Mouse (Mus musculus): ENCODE results near the gene Afdn. TPM values are rescaled to one million over a fixed set of nuclear protein-coding genes. Genes with fewer than 3 reads are reported as not detected.
"Not testable (repeated sequence)": the region's sequence is repeated elsewhere in the genome, so short reads cannot be mapped to it uniquely, and the experiment has no call there.

Gene Afdn
- polyA plus RNA-seq, 1 experiment from 2014 or later: 34.3 TPM

DNA sequence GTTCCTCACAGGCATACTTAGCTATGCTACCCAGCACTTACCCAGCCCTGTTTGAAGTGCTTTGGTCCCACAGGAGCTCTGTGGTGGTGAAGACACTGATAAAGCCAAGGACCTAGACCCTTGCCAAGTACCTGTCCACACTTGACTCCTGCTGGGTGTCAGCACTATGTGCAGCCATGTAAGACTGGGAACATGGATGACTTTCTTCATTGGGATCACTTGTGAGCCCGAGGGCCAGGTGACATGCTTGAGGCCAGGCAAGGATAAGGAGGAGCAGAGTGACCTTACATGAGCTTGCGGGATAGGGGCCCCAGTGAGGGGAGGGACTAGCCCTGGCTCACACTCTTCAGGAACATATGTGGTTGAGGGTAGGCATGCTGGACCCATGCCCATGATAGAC lies 178.9 kb downstream of the Afdn start:
- not testable (repeated sequence) for DNase-seq (ENCODE audit: low spot score); H3K9ac ChIP-seq (ENCODE audit: low read depth, low read length); H3K9me3 ChIP-seq (ENCODE audit: control insufficient read depth, low read length); H3K36me3 ChIP-seq (ENCODE audit: control insufficient read depth, insufficient read depth, low read length); H3K27ac ChIP-seq (ENCODE audit: low read depth, low read length); ATAC-seq (replicated peaks; ENCODE audit: low FRiP score); H3K27me3 ChIP-seq (replicated peaks; ENCODE audit: control insufficient read depth, insufficient read depth, low read length); H3K4me3 ChIP-seq (ENCODE audit: low read depth, low read length); H3K4me2 ChIP-seq; H3K4me1 ChIP-seq (replicated peaks; ENCODE audit: control insufficient read depth, insufficient read depth, low read length)
- WGBS: 67% methylated on average over 2 of the region's 2 CpGs

DNA sequence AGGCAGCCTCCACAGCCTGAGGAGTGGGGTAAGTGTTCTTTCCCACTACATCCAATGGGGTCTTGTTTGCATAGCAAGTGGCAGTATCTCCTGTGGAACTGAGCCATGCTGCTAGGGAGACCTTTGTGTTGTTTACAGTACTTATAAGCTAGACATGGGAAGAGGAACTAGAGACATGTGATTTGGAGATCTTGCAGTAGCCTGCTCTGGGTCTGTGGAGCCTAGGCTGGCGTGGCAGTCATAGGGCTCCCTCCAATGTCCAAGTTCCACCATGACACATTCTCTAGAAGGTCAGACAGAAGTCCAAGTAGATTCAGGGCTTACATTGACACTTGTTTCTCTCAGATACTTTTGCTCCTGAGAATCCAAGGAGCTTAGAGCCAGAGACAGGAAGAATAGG lies 180.1 kb downstream of the Afdn start:
- ATAC-seq (replicated peaks; ENCODE audit: low FRiP score) (no peak), DNase-seq (ENCODE audit: low spot score) (no peak)
- H3K4me1 ChIP-seq (replicated peaks; ENCODE audit: control insufficient read depth, insufficient read depth, low read length): no peaks in the 10 kb centered on the region
- H3K4me2 ChIP-seq: no peak overlapping the region
- H3K4me3 ChIP-seq (ENCODE audit: low read depth, low read length): no peak overlapping the region
- H3K27ac ChIP-seq (ENCODE audit: low read depth, low read length): no peak overlapping the region
- no peaks in the 10 kb centered on the region for H3K27me3 ChIP-seq (replicated peaks; ENCODE audit: control insufficient read depth, insufficient read depth, low read length)
- no peaks in the 10 kb centered on the region for H3K36me3 ChIP-seq (ENCODE audit: control insufficient read depth, insufficient read depth, low read length)
- no peaks in the 10 kb centered on the region for H3K9me3 ChIP-seq (ENCODE audit: control insufficient read depth, low read length)
- WGBS: 59% methylated on average over 1 of the region's 1 CpGs
- H3K9ac ChIP-seq (ENCODE audit: low read depth, low read length): no peak overlapping the region

GRCm38 (mm10) chr17:13948073-13948472 lies 187.7 kb downstream of the Afdn start, which contains the start of gene Gm7168:
Gene Gm7168 (plus strand): TSS chr17:13948373.
- not testable (repeated sequence) for H3K27me3 ChIP-seq (replicated peaks; ENCODE audit: control insufficient read depth, insufficient read depth, low read length); H3K4me1 ChIP-seq (replicated peaks; ENCODE audit: control insufficient read depth, insufficient read depth, low read length); ATAC-seq (replicated peaks; ENCODE audit: low FRiP score); H3K9ac ChIP-seq (ENCODE audit: low read depth, low read length); H3K9me3 ChIP-seq (ENCODE audit: control insufficient read depth, low read length); DNase-seq (ENCODE audit: low spot score); H3K27ac ChIP-seq (ENCODE audit: low read depth, low read length); H3K4me3 ChIP-seq (ENCODE audit: low read depth, low read length); H3K36me3 ChIP-seq (ENCODE audit: control insufficient read depth, insufficient read depth, low read length); H3K4me2 ChIP-seq
- 80% methylated on average over 1 of the region's 2 CpGs for WGBS

DNA sequence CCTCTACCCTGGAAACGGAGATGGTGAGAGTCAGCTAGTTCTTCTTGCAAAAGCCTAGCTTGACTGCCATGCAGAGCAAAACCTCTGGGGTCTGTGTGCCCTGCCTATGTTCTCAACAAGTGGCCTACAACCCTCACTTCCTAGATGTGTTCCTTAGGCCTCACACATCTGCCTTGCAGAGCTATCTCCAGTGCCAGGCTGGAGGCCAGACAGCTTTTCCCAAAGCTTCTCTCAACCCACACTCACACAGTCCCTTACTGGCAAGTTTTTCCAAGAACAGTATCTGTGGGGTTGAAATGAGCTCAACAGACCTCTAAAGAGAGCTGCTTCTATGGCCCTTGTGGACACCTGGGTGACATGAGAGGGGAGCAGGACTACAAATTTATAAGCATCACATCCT lies 191.2 kb downstream of the Afdn start:
- not testable (repeated sequence) for H3K9ac ChIP-seq (ENCODE audit: low read depth, low read length); H3K4me2 ChIP-seq; ATAC-seq (replicated peaks; ENCODE audit: low FRiP score); H3K36me3 ChIP-seq (ENCODE audit: control insufficient read depth, insufficient read depth, low read length); DNase-seq (ENCODE audit: low spot score); H3K9me3 ChIP-seq (ENCODE audit: control insufficient read depth, low read length); H3K27me3 ChIP-seq (replicated peaks; ENCODE audit: control insufficient read depth, insufficient read depth, low read length); H3K4me3 ChIP-seq (ENCODE audit: low read depth, low read length); H3K4me1 ChIP-seq (replicated peaks; ENCODE audit: control insufficient read depth, insufficient read depth, low read length); H3K27ac ChIP-seq (ENCODE audit: low read depth, low read length)
- WGBS: 75% methylated on average over 1 of the region's 1 CpGs

Other genes with a start within 250 kb of the Afdn start
- gene Tcte2, start 1.3 kb downstream of the Afdn start, polyA plus RNA-seq (2014; fragmentation: Nextera tagmentation; extraction: Ambion mirVana): 1.2 and 1.4 TPM in 2 replicates
- not detected in 2 replicates for gene Gm7168, start 187.8 kb downstream of the Afdn start, polyA plus RNA-seq (2014; fragmentation: Nextera tagmentation; extraction: Ambion mirVana)
- gene Gm7356, start 243.2 kb downstream of the Afdn start, polyA plus RNA-seq (2014; fragmentation: Nextera tagmentation; extraction: Ambion mirVana): not detected in 2 replicates

All from liver, embryonic 11.5 days (tissue).